Mouse (Mus musculus): ENCODE data around the gene Ak2.

GRCm38 (mm10) chr4:129032133-129032962 is 40.6 kb downstream of the Ak2 start:
- no peak for TF ChIP-seq CHD2 (IDR thresholded peaks at IDR 0.05; ENCODE audit: low read depth, low read length)
- TF ChIP-seq HCFC1 (IDR thresholded peaks at IDR 0.05; ENCODE audit: borderline replicate concordance, insufficient read depth, low read length): no peak
